Mouse (Mus musculus) neural tube, embryonic 12.5 days (tissue): Measurements from ENCODE around the gene Suclg2. TPM values are rescaled to one million over a fixed set of nuclear protein-coding genes. Genes with fewer than 3 reads are reported as not detected.

ENCODE experiments used
- ATAC-seq: fragments of 200-750 bp; cut with Nextera tagmentation; 2 replicates; pipeline ENCODE4 v1.8.0; 2017; ENCODE audit warnings: low read depth, mild to moderate bottlenecking, moderate TSS enrichment, moderate library complexity; ENCODE audit not compliant: low FRiP score
- H3K27ac ChIP-seq: fragments of 300-500 bp; sonication (generic); 2 replicates; pipeline ENCODE4 v1.5.1; 2016
- H3K27me3 ChIP-seq: fragments of 300-500 bp; sonication (generic); replicated peaks from 2 replicates; pipeline ENCODE4 v1.6.1; 2016; ENCODE audit warnings: mild to moderate bottlenecking
- H3K36me3 ChIP-seq: fragments of 300-500 bp; sonication (generic); 2 replicates; pipeline ENCODE4 v1.6.1; 2016; ENCODE audit warnings: mild to moderate bottlenecking
- H3K4me1 ChIP-seq: fragments of 300-500 bp; sonication (generic); 2 replicates; pipeline ENCODE4 v1.6.1; 2016
- H3K4me2 ChIP-seq: fragments of 300-500 bp; sonication (generic); replicated peaks from 2 replicates; pipeline ENCODE4 v1.6.1; 2016; ENCODE audit warnings: mild to moderate bottlenecking
- H3K4me3 ChIP-seq: fragments of 300-500 bp; sonication (generic); 2 replicates; pipeline ENCODE4 v1.5.1; 2016
- H3K9ac ChIP-seq: fragments of 300-500 bp; sonication (generic); 2 replicates; pipeline ENCODE4 v1.6.1; 2016; ENCODE audit warnings: mild to moderate bottlenecking
- H3K9me3 ChIP-seq: fragments of 300-500 bp; sonication (generic); 2 replicates; pipeline ENCODE4 v1.6.1; 2016; ENCODE audit warnings: mild to moderate bottlenecking
- WGBS: fragments of 180-500 bp; shearing (Covaris S2); methylation state at CpG from one replicate; pipeline ENCODE4 v1.1.7; 2016; 5-methylcytosine and 5-hydroxymethylcytosine counted together
- polyA plus RNA-seq: library from polyadenylated mRNA; unstranded; fragments of >200 nt; fragmentation: Nextera tagmentation; extraction: Ambion mirVana; gene quantifications from 2 replicates; pipeline ENCODE4 v1.2.1, GENCODE M21; 2016

Suclg2 gene
- polyA plus RNA-seq, 1 experiment from 2014 or later: 23.7 TPM

GRCm38 (mm10) chr6:95713245-95713644, 5.4 kb downstream of the Suclg2 start:
- H3K9ac ChIP-seq: no peak overlapping the region
- H3K4me3 ChIP-seq: no peak overlapping the region
- H3K4me2 ChIP-seq: no peak overlapping the region
- no peaks in the 10 kb centered on the region for H3K27me3 ChIP-seq
- no peak for ATAC-seq
- no peaks in the 10 kb centered on the region for H3K4me1 ChIP-seq
- no peaks in the 10 kb centered on the region for H3K36me3 ChIP-seq
- H3K9me3 ChIP-seq: no peaks in the 10 kb centered on the region
- 19% methylated on average over 5 of the region's 5 CpGs for WGBS
- no peak overlapping the region for H3K27ac ChIP-seq

GRCm38 (mm10) chr6:95712081-95712480, 6.5 kb downstream of the Suclg2 start:
- ATAC-seq: no peak
- no peaks in the 10 kb centered on the region for H3K4me1 ChIP-seq
- 76% methylated on average over 4 of the region's 4 CpGs for WGBS
- no peaks in the 10 kb centered on the region for H3K27me3 ChIP-seq
- H3K27ac ChIP-seq: no peak overlapping the region
- no peaks in the 10 kb centered on the region for H3K9me3 ChIP-seq
- no peak overlapping the region for H3K4me2 ChIP-seq
- H3K4me3 ChIP-seq: no peak overlapping the region
- H3K9ac ChIP-seq: no peak overlapping the region
- H3K36me3 ChIP-seq: no peaks in the 10 kb centered on the region

- H3K4me3 ChIP-seq: no peak overlapping the region
- no peak overlapping the region for H3K9ac ChIP-seq
- no peaks in the 10 kb centered on the region for H3K4me1 ChIP-seq
- H3K27me3 ChIP-seq: no peaks in the 10 kb centered on the region
- no peak overlapping the region for H3K4me2 ChIP-seq
- 80% methylated on average over 3 of the region's 3 CpGs for WGBS
- no peaks in the 10 kb centered on the region for H3K36me3 ChIP-seq
- no peaks in the 10 kb centered on the region for H3K9me3 ChIP-seq
- no peak overlapping the region for H3K27ac ChIP-seq
- ATAC-seq: no peak
These were observed 6.9 kb downstream of the Suclg2 start for GRCm38 (mm10) chr6:95711671-95712070.

GRCm38 (mm10) chr6:95710886-95711285, 7.7 kb downstream of the Suclg2 start:
- no peak overlapping the region for H3K4me2 ChIP-seq
- H3K4me1 ChIP-seq: no peaks in the 10 kb centered on the region
- no peaks in the 10 kb centered on the region for H3K9me3 ChIP-seq
- WGBS: 90% methylated on average over 6 of the region's 6 CpGs
- H3K27me3 ChIP-seq: no peaks in the 10 kb centered on the region
- H3K36me3 ChIP-seq: no peaks in the 10 kb centered on the region
- ATAC-seq: no peak
- H3K27ac ChIP-seq: no peak overlapping the region
- H3K9ac ChIP-seq: no peak overlapping the region
- H3K4me3 ChIP-seq: no peak overlapping the region

- H3K4me1 ChIP-seq: no peaks in the 10 kb centered on the region
- H3K27me3 ChIP-seq: no peaks in the 10 kb centered on the region
- no peaks in the 10 kb centered on the region for H3K36me3 ChIP-seq
- no peak for ATAC-seq
- no peak overlapping the region for H3K4me2 ChIP-seq
- no peak overlapping the region for H3K27ac ChIP-seq
- WGBS: 55% methylated on average over 4 of the region's 4 CpGs
- no peaks in the 10 kb centered on the region for H3K9me3 ChIP-seq
- no peak overlapping the region for H3K4me3 ChIP-seq
- H3K9ac ChIP-seq: no peak overlapping the region
These were observed 9.1 kb downstream of the Suclg2 start for GRCm38 (mm10) chr6:95709531-95709930.

- Histone ChIP-seq H3K36me3 (no peaks in the 10 kb centered on the region), H3K9ac (no peak overlapping the region), H3K9me3 (no peaks in the 10 kb centered on the region), H3K4me2 (no peak overlapping the region), H3K4me3 (no peak overlapping the region), H3K4me1 (no peaks in the 10 kb centered on the region), H3K27ac (no peak overlapping the region), H3K27me3 (no peaks in the 10 kb centered on the region)
- no peak for ATAC-seq
- 54% methylated on average over 5 of the region's 5 CpGs for WGBS
These were observed 9.5 kb downstream of the Suclg2 start for GRCm38 (mm10) chr6:95709106-95709505.

- H3K9ac ChIP-seq: no peak overlapping the region
- H3K27ac ChIP-seq: no peak overlapping the region
- no peaks in the 10 kb centered on the region for H3K9me3 ChIP-seq
- no peak for ATAC-seq
- no peaks in the 10 kb centered on the region for H3K4me1 ChIP-seq
- no peaks in the 10 kb centered on the region for H3K36me3 ChIP-seq
- no peak overlapping the region for H3K4me3 ChIP-seq
- WGBS: 75% methylated on average over 4 of the region's 4 CpGs
- no peaks in the 10 kb centered on the region for H3K27me3 ChIP-seq
- no peak overlapping the region for H3K4me2 ChIP-seq
These were observed 14.0 kb downstream of the Suclg2 start for GRCm38 (mm10) chr6:95704626-95705025.

- Histone ChIP-seq H3K27ac (no peak overlapping the region), H3K4me2 (no peak overlapping the region), H3K9ac (no peak overlapping the region), H3K36me3 (no peaks in the 10 kb centered on the region), H3K4me1 (peaks cover 4% of the 10 kb centered on the region; the same call in 1 of the 2 replicates), H3K4me3 (no peak overlapping the region), H3K9me3 (no peaks in the 10 kb centered on the region), H3K27me3 (no peaks in the 10 kb centered on the region)
- WGBS: 83% methylated on average over 9 of the region's 9 CpGs
- ATAC-seq: no peak
These were observed 16.4 kb downstream of the Suclg2 start for GRCm38 (mm10) chr6:95702200-95702599.

GRCm38 (mm10) chr6:95701786-95702185, 16.8 kb downstream of the Suclg2 start:
- Histone ChIP-seq H3K36me3 (no peaks in the 10 kb centered on the region), H3K4me1 (peaks cover 4% of the 10 kb centered on the region; the same call in 1 of the 2 replicates), H3K27ac (no peak overlapping the region), H3K9ac (no peak overlapping the region), H3K9me3 (no peaks in the 10 kb centered on the region), H3K27me3 (no peaks in the 10 kb centered on the region), H3K4me2 (no peak overlapping the region), H3K4me3 (no peak overlapping the region)
- 74% methylated on average over 7 of the region's 7 CpGs for WGBS
- ATAC-seq: no peak

- H3K36me3 ChIP-seq: no peaks in the 10 kb centered on the region
- ATAC-seq: no peak
- no peak overlapping the region for H3K4me3 ChIP-seq
- H3K9me3 ChIP-seq: no peaks in the 10 kb centered on the region
- H3K4me1 ChIP-seq: peaks cover 4% of the 10 kb centered on the region; the same call in 1 of the 2 replicates
- no peak overlapping the region for H3K27ac ChIP-seq
- H3K9ac ChIP-seq: no peak overlapping the region
- H3K27me3 ChIP-seq: no peaks in the 10 kb centered on the region
- H3K4me2 ChIP-seq: no peak overlapping the region
- 90% methylated on average over 2 of the region's 2 CpGs for WGBS
These were observed 17.5 kb downstream of the Suclg2 start for GRCm38 (mm10) chr6:95700981-95701610.

GRCm38 (mm10) chr6:95700191-95700590, 18.4 kb downstream of the Suclg2 start:
- H3K4me3 ChIP-seq: no peak overlapping the region
- H3K9ac ChIP-seq: no peak overlapping the region
- no peaks in the 10 kb centered on the region for H3K9me3 ChIP-seq
- H3K27me3 ChIP-seq: no peaks in the 10 kb centered on the region
- H3K4me1 ChIP-seq: peaks cover 4% of the 10 kb centered on the region; the same call in 1 of the 2 replicates
- 83% methylated on average over 5 of the region's 5 CpGs for WGBS
- H3K36me3 ChIP-seq: no peaks in the 10 kb centered on the region
- ATAC-seq: no peak
- H3K4me2 ChIP-seq: no peak overlapping the region
- no peak overlapping the region for H3K27ac ChIP-seq

GRCm38 (mm10) chr6:95699326-95699725, 19.3 kb downstream of the Suclg2 start:
- no peaks in the 10 kb centered on the region for H3K36me3 ChIP-seq
- H3K4me3 ChIP-seq: no peak overlapping the region
- H3K4me2 ChIP-seq: no peak overlapping the region
- no peak overlapping the region for H3K27ac ChIP-seq
- H3K4me1 ChIP-seq: peaks cover 4% of the 10 kb centered on the region; the same call in 1 of the 2 replicates
- H3K9ac ChIP-seq: no peak overlapping the region
- H3K27me3 ChIP-seq: no peaks in the 10 kb centered on the region
- WGBS: 89% methylated on average over 3 of the region's 3 CpGs
- H3K9me3 ChIP-seq: no peaks in the 10 kb centered on the region
- ATAC-seq: no peak

GRCm38 (mm10) chr6:95698536-95699162, 20.0 kb downstream of the Suclg2 start:
- H3K36me3 ChIP-seq: no peaks in the 10 kb centered on the region
- H3K4me1 ChIP-seq: peaks cover 4% of the 10 kb centered on the region; the same call in 1 of the 2 replicates
- ATAC-seq: no peak
- H3K4me2 ChIP-seq: no peak overlapping the region
- no peak overlapping the region for H3K9ac ChIP-seq
- 35% methylated on average over 6 of the region's 6 CpGs for WGBS
- no peaks in the 10 kb centered on the region for H3K27me3 ChIP-seq
- no peak overlapping the region for H3K4me3 ChIP-seq
- no peaks in the 10 kb centered on the region for H3K9me3 ChIP-seq
- no peak overlapping the region for H3K27ac ChIP-seq
